Mouse (Mus musculus): Measurements from ENCODE around the gene Fam151b. TPM values are rescaled to one million over a fixed set of nuclear protein-coding genes. Genes with fewer than 3 reads are reported as not detected.

Fam151b gene
- polyA plus RNA-seq, 1 experiment from 2014 or later, result 0.42 TPM

DNA sequence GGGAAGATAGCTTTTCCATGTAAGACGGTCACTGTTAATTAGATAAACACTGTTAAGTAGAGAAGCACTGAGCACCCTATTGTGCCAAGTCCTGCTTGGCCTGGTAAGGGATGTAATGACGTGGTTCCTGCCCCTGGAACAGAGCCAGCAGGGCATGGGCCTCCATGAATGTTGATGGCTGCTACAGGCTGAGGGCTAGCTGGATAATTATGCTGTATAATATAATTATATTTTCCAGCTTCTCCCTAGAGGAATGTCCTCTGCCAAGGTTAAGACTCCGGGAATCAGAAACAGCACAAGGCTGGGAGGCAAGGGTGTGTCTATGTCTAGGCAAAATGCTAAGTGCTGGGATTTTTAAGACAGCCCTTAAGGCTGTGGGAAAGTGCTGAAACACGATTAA is 7.0 kb upstream of the Fam151b start:
- Histone ChIP-seq H3K4me3 (ENCODE audit: low read depth, low read length) (no peak overlapping the region), H3K4me1 (ENCODE audit: control insufficient read depth, insufficient read depth, low read length) (no peaks in the 10 kb centered on the region), H3K36me3 (ENCODE audit: control insufficient read depth, insufficient read depth, low read length) (peaks cover 25% of the 10 kb centered on the region), H3K27me3 (ENCODE audit: control insufficient read depth, insufficient read depth, low read length) (no peaks in the 10 kb centered on the region), H3K9me3 (ENCODE audit: control insufficient read depth, low read depth, low read length) (no peaks in the 10 kb centered on the region), H3K9ac (replicated peaks; ENCODE audit: low read depth, low read length) (no peak overlapping the region), H3K27ac (ENCODE audit: low read length) (no peak overlapping the region), H3K4me2 (replicated peaks; ENCODE audit: low read depth, low read length) (no peak overlapping the region)
- WGBS, result 77% methylated on average over 4 of the region's 4 CpGs
- ATAC-seq (ENCODE audit: insufficient number of reproducible peaks, insufficient read depth, low FRiP score, low read depth), result peak; percentile 33; the same call in 1 of the 2 replicates

DNA sequence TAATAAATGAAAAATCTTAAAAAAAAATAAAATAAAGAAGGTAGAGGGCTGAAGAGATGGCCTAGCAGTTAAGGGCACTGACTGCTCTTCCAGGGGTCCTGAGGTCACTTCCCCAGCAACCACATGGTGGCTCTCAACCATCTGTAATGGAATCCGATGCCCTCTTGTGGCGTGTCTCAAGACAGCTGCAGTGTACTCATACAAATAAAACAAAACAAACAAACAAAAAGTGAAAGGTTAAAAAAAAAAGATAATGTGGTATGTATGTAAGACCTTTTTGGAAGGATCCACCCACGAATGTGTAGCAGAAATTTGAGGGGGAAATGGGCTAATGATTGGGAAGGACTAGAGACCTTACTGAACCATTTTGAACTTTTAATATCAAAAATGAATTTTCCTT is 467 bp downstream of the Fam151b start:
- H3K4me1 ChIP-seq (ENCODE audit: control insufficient read depth, insufficient read depth, low read length), result no peaks in the 10 kb centered on the region
- no peak for ATAC-seq (ENCODE audit: insufficient number of reproducible peaks, insufficient read depth, low FRiP score, low read depth)
- H3K27ac ChIP-seq (ENCODE audit: low read length), result no peak overlapping the region
- no peak overlapping the region for H3K9ac ChIP-seq (replicated peaks; ENCODE audit: low read depth, low read length)
- H3K36me3 ChIP-seq (ENCODE audit: control insufficient read depth, insufficient read depth, low read length), result peaks cover 5% of the 10 kb centered on the region; the same call in 1 of the 2 replicates
- H3K4me2 ChIP-seq (replicated peaks; ENCODE audit: low read depth, low read length), result peak overlapping the region; percentile 62
- H3K9me3 ChIP-seq (ENCODE audit: control insufficient read depth, low read depth, low read length), result no peaks in the 10 kb centered on the region
- peak overlapping the region; percentile 39 for H3K4me3 ChIP-seq (ENCODE audit: low read depth, low read length)
- 12% methylated on average over 3 of the region's 3 CpGs for WGBS
- H3K27me3 ChIP-seq (ENCODE audit: control insufficient read depth, insufficient read depth, low read length), result no peaks in the 10 kb centered on the region

DNA sequence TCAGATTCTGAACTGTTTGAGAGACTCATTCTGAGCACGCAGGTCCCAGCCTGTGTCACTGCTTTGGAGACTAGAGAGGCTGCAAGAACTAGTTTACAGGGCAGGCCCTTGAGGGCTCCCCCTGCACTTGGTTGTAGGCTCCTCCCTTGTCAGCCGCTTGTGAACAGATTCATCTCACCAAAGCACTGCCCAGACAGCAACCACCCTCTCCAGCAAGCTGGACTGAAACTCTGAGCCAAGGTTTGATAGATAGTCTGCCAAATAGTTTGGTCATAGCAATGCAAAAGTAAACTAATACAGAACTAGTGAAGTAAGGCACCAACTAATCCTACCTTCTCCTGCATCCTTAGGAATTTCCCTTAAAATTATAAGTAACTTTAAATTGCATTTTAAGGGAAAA is 13.7 kb downstream of the Fam151b start:
- no peak for ATAC-seq (ENCODE audit: insufficient number of reproducible peaks, insufficient read depth, low FRiP score, low read depth)
- Histone ChIP-seq H3K4me1 (ENCODE audit: control insufficient read depth, insufficient read depth, low read length) (no peaks in the 10 kb centered on the region), H3K36me3 (ENCODE audit: control insufficient read depth, insufficient read depth, low read length) (no peaks in the 10 kb centered on the region; the same call in 1 of the 2 replicates), H3K4me2 (replicated peaks; ENCODE audit: low read depth, low read length) (no peak overlapping the region), H3K9me3 (ENCODE audit: control insufficient read depth, low read depth, low read length) (no peaks in the 10 kb centered on the region), H3K9ac (replicated peaks; ENCODE audit: low read depth, low read length) (no peak overlapping the region), H3K27me3 (ENCODE audit: control insufficient read depth, insufficient read depth, low read length) (no peaks in the 10 kb centered on the region), H3K27ac (ENCODE audit: low read length) (no peak overlapping the region), H3K4me3 (ENCODE audit: low read depth, low read length) (no peak overlapping the region)
- 54% methylated on average over 2 of the region's 2 CpGs for WGBS

DNA sequence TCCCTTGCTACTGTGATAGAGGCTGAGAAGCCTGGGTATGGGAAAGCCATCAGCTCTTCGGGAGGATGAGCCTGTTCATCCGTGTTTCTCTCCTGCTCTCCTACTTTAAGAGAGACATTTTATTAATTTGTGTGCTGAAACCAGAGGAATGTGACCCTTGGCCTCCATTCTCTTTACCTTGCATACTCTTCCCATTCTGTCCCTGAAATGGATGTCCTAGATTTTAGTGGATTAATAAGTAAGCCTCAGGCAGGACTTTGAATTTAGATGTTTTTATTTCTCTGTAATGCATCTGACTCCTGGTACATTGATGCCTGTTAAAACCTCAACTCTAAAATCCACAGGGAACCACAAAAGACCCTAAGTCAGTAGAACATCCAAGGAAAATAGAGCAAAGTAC is 14.4 kb downstream of the Fam151b start:
- no peak overlapping the region for H3K4me3 ChIP-seq (ENCODE audit: low read depth, low read length)
- no peaks in the 10 kb centered on the region for H3K9me3 ChIP-seq (ENCODE audit: control insufficient read depth, low read depth, low read length)
- WGBS, result 39% methylated on average over 2 of the region's 2 CpGs
- H3K36me3 ChIP-seq (ENCODE audit: control insufficient read depth, insufficient read depth, low read length), result no peaks in the 10 kb centered on the region; the same call in 1 of the 2 replicates
- H3K27ac ChIP-seq (ENCODE audit: low read length), result no peak overlapping the region
- no peaks in the 10 kb centered on the region for H3K4me1 ChIP-seq (ENCODE audit: control insufficient read depth, insufficient read depth, low read length)
- H3K27me3 ChIP-seq (ENCODE audit: control insufficient read depth, insufficient read depth, low read length), result no peaks in the 10 kb centered on the region
- ATAC-seq (ENCODE audit: insufficient number of reproducible peaks, insufficient read depth, low FRiP score, low read depth), result no peak
- no peak overlapping the region for H3K9ac ChIP-seq (replicated peaks; ENCODE audit: low read depth, low read length)
- H3K4me2 ChIP-seq (replicated peaks; ENCODE audit: low read depth, low read length), result no peak overlapping the region

DNA sequence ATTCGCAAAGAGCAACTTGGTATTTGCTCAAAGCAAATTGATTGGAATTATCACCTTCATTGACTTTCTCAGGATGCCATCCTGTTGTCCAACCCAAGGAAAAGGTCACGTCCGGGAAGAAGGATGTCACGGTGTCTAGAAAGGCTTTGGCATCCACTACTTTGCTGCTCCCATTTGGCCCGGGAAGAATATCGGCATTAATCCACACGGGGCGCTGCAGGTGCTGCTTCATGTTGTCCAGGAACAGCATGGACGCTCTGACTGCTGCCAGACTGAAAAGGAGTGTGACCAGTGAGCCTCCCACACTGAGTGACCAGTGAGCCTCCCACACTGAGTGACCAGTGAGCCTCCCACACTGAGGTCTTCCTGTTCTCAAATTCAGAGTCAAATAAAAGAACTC is 15.9 kb downstream of the Fam151b start:
- no peaks in the 10 kb centered on the region for H3K4me1 ChIP-seq (ENCODE audit: control insufficient read depth, insufficient read depth, low read length)
- H3K27ac ChIP-seq (ENCODE audit: low read length), result no peak overlapping the region
- 74% methylated on average over 9 of the region's 9 CpGs for WGBS
- no peak overlapping the region for H3K4me2 ChIP-seq (replicated peaks; ENCODE audit: low read depth, low read length)
- H3K36me3 ChIP-seq (ENCODE audit: control insufficient read depth, insufficient read depth, low read length), result no peaks in the 10 kb centered on the region; the same call in 1 of the 2 replicates
- no peaks in the 10 kb centered on the region for H3K27me3 ChIP-seq (ENCODE audit: control insufficient read depth, insufficient read depth, low read length)
- H3K4me3 ChIP-seq (ENCODE audit: low read depth, low read length), result no peak overlapping the region
- H3K9ac ChIP-seq (replicated peaks; ENCODE audit: low read depth, low read length), result no peak overlapping the region
- no peaks in the 10 kb centered on the region for H3K9me3 ChIP-seq (ENCODE audit: control insufficient read depth, low read depth, low read length)
- no peak for ATAC-seq (ENCODE audit: insufficient number of reproducible peaks, insufficient read depth, low FRiP score, low read depth)

DNA sequence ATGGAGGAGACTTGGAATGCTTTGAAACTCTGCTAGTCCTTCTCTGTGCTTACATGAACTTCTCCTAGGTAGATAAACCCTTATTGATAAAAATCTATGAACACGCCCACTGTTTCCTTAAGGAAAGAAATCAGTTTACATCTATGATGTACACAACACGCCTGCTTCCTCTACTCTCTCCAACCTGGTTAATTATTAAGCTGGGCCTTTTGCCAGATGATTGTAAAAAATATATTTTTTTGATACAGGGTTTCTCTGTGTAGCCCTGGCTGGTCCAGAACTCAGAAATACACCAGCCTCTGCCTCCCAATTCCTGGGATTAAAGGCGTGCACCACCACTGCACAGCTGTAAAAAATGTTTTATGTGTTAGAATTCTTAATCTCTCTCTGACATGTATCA is 19.1 kb downstream of the Fam151b start:
- ATAC-seq (ENCODE audit: insufficient number of reproducible peaks, insufficient read depth, low FRiP score, low read depth), result no peak
- no peaks in the 10 kb centered on the region for H3K4me1 ChIP-seq (ENCODE audit: control insufficient read depth, insufficient read depth, low read length)
- H3K36me3 ChIP-seq (ENCODE audit: control insufficient read depth, insufficient read depth, low read length), result no peaks in the 10 kb centered on the region; the same call in 1 of the 2 replicates
- H3K27ac ChIP-seq (ENCODE audit: low read length), result no peak overlapping the region
- 72% methylated on average over 3 of the region's 3 CpGs for WGBS
- H3K27me3 ChIP-seq (ENCODE audit: control insufficient read depth, insufficient read depth, low read length), result no peaks in the 10 kb centered on the region
- no peak overlapping the region for H3K4me3 ChIP-seq (ENCODE audit: low read depth, low read length)
- H3K9me3 ChIP-seq (ENCODE audit: control insufficient read depth, low read depth, low read length), result no peaks in the 10 kb centered on the region
- H3K4me2 ChIP-seq (replicated peaks; ENCODE audit: low read depth, low read length), result no peak overlapping the region
- no peak overlapping the region for H3K9ac ChIP-seq (replicated peaks; ENCODE audit: low read depth, low read length)

DNA sequence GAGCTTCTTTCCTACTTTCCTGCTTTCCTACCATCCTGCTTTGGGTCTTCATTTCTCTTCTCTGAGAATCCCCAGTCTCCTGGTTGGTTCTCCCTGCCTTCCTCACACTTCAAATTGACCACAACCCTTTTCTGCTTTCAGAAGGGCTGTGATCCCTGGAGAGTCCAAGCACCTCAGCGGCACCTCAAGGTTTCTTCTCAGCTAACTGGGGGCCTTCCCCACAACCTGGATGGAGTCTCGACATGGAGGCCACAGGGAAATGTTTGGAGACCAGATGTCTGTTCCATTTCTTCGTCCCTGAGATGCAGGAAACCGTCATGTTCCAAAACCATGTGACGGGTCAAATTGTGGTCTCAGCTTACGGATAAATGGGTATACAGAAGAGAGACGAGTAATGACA is 36.9 kb downstream of the Fam151b start:
- no peaks in the 10 kb centered on the region for H3K4me1 ChIP-seq (ENCODE audit: control insufficient read depth, insufficient read depth, low read length)
- no peak overlapping the region for H3K27ac ChIP-seq (ENCODE audit: low read length)
- 91% methylated on average over 7 of the region's 7 CpGs for WGBS
- H3K9me3 ChIP-seq (ENCODE audit: control insufficient read depth, low read depth, low read length), result no peaks in the 10 kb centered on the region
- no peak overlapping the region for H3K4me3 ChIP-seq (ENCODE audit: low read depth, low read length)
- no peaks in the 10 kb centered on the region for H3K27me3 ChIP-seq (ENCODE audit: control insufficient read depth, insufficient read depth, low read length)
- no peak overlapping the region for H3K4me2 ChIP-seq (replicated peaks; ENCODE audit: low read depth, low read length)
- H3K9ac ChIP-seq (replicated peaks; ENCODE audit: low read depth, low read length), result no peak overlapping the region
- no peaks in the 10 kb centered on the region for H3K36me3 ChIP-seq (ENCODE audit: control insufficient read depth, insufficient read depth, low read length)
- no peak for ATAC-seq (ENCODE audit: insufficient number of reproducible peaks, insufficient read depth, low FRiP score, low read depth)

DNA sequence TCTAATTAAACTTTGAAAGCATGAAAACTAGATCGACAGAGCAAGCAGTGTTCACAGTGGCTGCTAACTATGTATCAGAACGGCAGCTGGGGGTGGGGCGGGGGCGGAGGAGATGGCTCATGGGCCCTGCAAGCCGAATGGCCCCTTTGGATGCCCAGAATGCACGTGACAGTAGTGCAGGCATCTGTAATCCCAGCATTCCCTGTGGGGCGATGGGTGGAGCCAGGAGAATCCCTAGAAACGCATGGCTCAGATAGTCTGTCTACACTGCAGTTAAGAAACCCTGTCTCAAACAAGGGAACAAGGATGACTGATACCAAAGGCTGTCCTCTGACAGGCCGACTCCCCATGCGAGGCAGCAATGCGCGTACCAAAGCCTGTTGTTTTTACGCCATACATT is 43.5 kb downstream of the Fam151b start:
- Histone ChIP-seq H3K9ac (replicated peaks; ENCODE audit: low read depth, low read length) (no peak overlapping the region), H3K27ac (ENCODE audit: low read length) (no peak overlapping the region), H3K36me3 (ENCODE audit: control insufficient read depth, insufficient read depth, low read length) (no peaks in the 10 kb centered on the region), H3K4me3 (ENCODE audit: low read depth, low read length) (no peak overlapping the region), H3K4me1 (ENCODE audit: control insufficient read depth, insufficient read depth, low read length) (no peaks in the 10 kb centered on the region), H3K9me3 (ENCODE audit: control insufficient read depth, low read depth, low read length) (no peaks in the 10 kb centered on the region), H3K4me2 (replicated peaks; ENCODE audit: low read depth, low read length) (no peak overlapping the region), H3K27me3 (ENCODE audit: control insufficient read depth, insufficient read depth, low read length) (no peaks in the 10 kb centered on the region)
- ATAC-seq (ENCODE audit: insufficient number of reproducible peaks, insufficient read depth, low FRiP score, low read depth), result no peak
- WGBS, result 75% methylated on average over 13 of the region's 13 CpGs

DNA sequence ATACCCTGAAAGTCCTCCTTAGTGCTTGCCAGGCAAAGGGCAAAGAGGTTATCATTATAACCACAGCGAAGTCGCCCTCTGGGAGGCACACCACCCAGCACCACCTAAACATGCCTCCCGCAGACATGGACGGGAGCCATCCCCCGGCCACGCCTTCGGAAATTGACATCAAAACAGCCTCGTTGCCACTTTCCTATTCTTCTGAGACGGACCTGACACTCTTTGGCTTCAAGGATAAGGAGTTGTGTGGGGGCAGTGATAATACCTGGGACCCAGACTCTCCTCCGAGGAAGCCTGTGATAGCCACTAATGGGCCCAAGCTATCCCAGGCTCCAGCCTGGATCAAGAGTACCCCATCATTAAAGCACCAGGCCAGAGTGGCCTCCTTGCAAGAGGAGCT is 45.2 kb downstream of the Fam151b start:
- Histone ChIP-seq H3K4me3 (ENCODE audit: low read depth, low read length) (no peak overlapping the region), H3K27ac (ENCODE audit: low read length) (no peak overlapping the region), H3K9ac (replicated peaks; ENCODE audit: low read depth, low read length) (no peak overlapping the region), H3K36me3 (ENCODE audit: control insufficient read depth, insufficient read depth, low read length) (no peaks in the 10 kb centered on the region), H3K9me3 (ENCODE audit: control insufficient read depth, low read depth, low read length) (no peaks in the 10 kb centered on the region), H3K4me1 (ENCODE audit: control insufficient read depth, insufficient read depth, low read length) (no peaks in the 10 kb centered on the region), H3K4me2 (replicated peaks; ENCODE audit: low read depth, low read length) (no peak overlapping the region), H3K27me3 (ENCODE audit: control insufficient read depth, insufficient read depth, low read length) (no peaks in the 10 kb centered on the region)
- ATAC-seq (ENCODE audit: insufficient number of reproducible peaks, insufficient read depth, low FRiP score, low read depth), result no peak
- 85% methylated on average over 10 of the region's 10 CpGs for WGBS

Data from stomach, embryonic 14.5 days (tissue).